Mouse (Mus musculus) heart, postnatal 0 days (tissue): ENCODE measurements around the gene Zfp410. TPM values are rescaled to one million over a fixed set of nuclear protein-coding genes. Genes with fewer than 3 reads are reported as not detected.

Experiments used
- ATAC-seq: fragments of 200-750 bp; cut with Nextera tagmentation; 2 replicates; pipeline ENCODE4 v1.8.0; 2017; ENCODE audit warnings: low read depth, moderate number of reproducible peaks, moderate library complexity; ENCODE audit not compliant: insufficient read depth
- DNase-seq: peaks from one replicate; pipeline ENCODE4 v3.0.0-alpha.2; 2016; ENCODE audit warnings: low spot score
- H3K27ac ChIP-seq: fragments of 300-500 bp; sonication (generic); 2 replicates; pipeline ENCODE4 v1.5.1; 2014; ENCODE audit warnings: low read depth, mild to moderate bottlenecking
- H3K27me3 ChIP-seq: fragments of 300-500 bp; sonication (generic); 2 replicates; pipeline ENCODE4 v1.6.1; 2014; ENCODE audit warnings: low read length, mixed read lengths; ENCODE audit not compliant: control insufficient read depth, insufficient read depth
- H3K36me3 ChIP-seq: fragments of 300-500 bp; sonication (generic); replicated peaks from 2 replicates; pipeline ENCODE4 v1.6.1; 2014; ENCODE audit warnings: low read length, mixed read lengths; ENCODE audit not compliant: control insufficient read depth, insufficient read depth
- H3K4me1 ChIP-seq: fragments of 300-500 bp; sonication (generic); 2 replicates; pipeline ENCODE4 v1.6.1; 2014; ENCODE audit warnings: antibody characterized with exemption; ENCODE audit not compliant: control insufficient read depth, insufficient read depth
- H3K4me2 ChIP-seq: fragments of 300-500 bp; sonication (generic); 2 replicates; pipeline ENCODE4 v1.6.1; 2014; ENCODE audit warnings: low read depth, mild to moderate bottlenecking, low read length, moderate library complexity
- H3K4me3 ChIP-seq: fragments of 300-500 bp; sonication (generic); 2 replicates; pipeline ENCODE4 v1.5.1; 2014; ENCODE audit warnings: low read depth, low read length
- H3K9ac ChIP-seq: fragments of 300-500 bp; sonication (generic); replicated peaks from 2 replicates; pipeline ENCODE4 v1.6.1; 2014; ENCODE audit warnings: low read depth, low read length, mixed read lengths
- H3K9me3 ChIP-seq: fragments of 300-500 bp; sonication (generic); replicated peaks from 2 replicates; pipeline ENCODE4 v1.6.1; 2016; ENCODE audit warnings: low read length; ENCODE audit not compliant: control insufficient read depth
- CTCF ChIP-seq: IDR thresholded peaks from 2 replicates; pipeline ENCODE4 v1.5.1; 2016; ENCODE audit warnings: antibody characterized with exemption, control low read depth, low read depth
- EP300 ChIP-seq: IDR thresholded peaks from 2 replicates; pipeline ENCODE4 v1.6.1; 2016; ENCODE audit warnings: antibody characterized with exemption, low read depth
- WGBS: fragments of 180-500 bp; shearing (Covaris S2); extraction: QIAGEN DNeasy Blood & Tissue Kit; methylation state at CpG from one replicate; pipeline ENCODE4 v1.1.7; 2014; 5-methylcytosine and 5-hydroxymethylcytosine counted together
- polyA plus RNA-seq: library from polyadenylated mRNA; unstranded; fragments of >200 nt; fragmentation: Nextera tagmentation; extraction: Ambion mirVana; gene quantifications from 2 replicates; pipeline ENCODE4 v1.2.1, GENCODE M21; 2015
- total RNA-seq: library from RNA; depleted of rRNA; stranded (reverse); fragments of >200 nt; gene quantifications from 2 replicates; pipeline ENCODE4 v1.2.3, GENCODE M21; 2014; ENCODE audit warnings: low replicate concordance

Gene Zfp410
- total and polyA plus RNA-seq, 2 experiments from 2014 or later: 36.3 to 37.7 TPM

- no peak for ATAC-seq
- Histone ChIP-seq H3K36me3 (peaks cover 89% of the 10 kb centered on the region), H3K9ac (no peak overlapping the region), H3K27ac (no peak overlapping the region), H3K4me1 (no peaks in the 10 kb centered on the region), H3K9me3 (no peaks in the 10 kb centered on the region), H3K4me3 (no peak overlapping the region), H3K27me3 (no peaks in the 10 kb centered on the region), H3K4me2 (no peak overlapping the region)
- TF ChIP-seq CTCF: no peak
- no peak for DNase-seq
- 59% methylated on average over 5 of the region's 5 CpGs for WGBS
Observed at GRCm38 (mm10) chr12:84371647-84372046, 55.0 kb downstream of the Zfp410 start.

- ATAC-seq: peak; percentile 72
- no peak for DNase-seq
- Histone ChIP-seq H3K27ac (peak overlapping the region; percentile 73), H3K27me3 (no peaks in the 10 kb centered on the region), H3K4me3 (no peak overlapping the region), H3K36me3 (peaks cover 92% of the 10 kb centered on the region), H3K4me1 (no peaks in the 10 kb centered on the region), H3K9me3 (no peaks in the 10 kb centered on the region), H3K4me2 (no peak overlapping the region), H3K9ac (no peak overlapping the region; the same call in 1 of the 2 replicates)
- no peak for TF ChIP-seq CTCF
- TF ChIP-seq EP300: no peak
- 31% methylated on average over 6 of the region's 6 CpGs for WGBS
Observed at GRCm38 (mm10) chr12:84373831-84374481, 57.3 kb downstream of the Zfp410 start.

DNA sequence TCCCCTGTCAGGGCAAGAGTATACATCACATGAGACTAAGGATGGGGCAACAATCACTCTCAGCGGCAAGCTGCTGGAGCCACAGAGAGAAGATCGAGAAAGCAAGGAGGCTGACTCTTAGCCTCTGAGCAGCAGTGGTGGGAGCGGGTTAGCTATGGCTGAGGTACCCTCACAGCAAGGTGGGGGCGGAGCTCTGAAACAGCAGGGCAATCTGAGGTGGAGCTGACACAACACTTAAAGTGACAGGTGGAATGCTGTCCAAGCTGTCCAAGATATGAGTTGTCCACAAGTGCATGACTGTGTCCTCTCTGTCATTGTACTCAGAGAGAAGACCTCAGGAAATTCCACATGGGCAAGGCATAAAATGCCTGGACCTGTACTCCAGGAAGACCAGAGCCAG is 65.7 kb downstream of the Zfp410 start:
- Histone ChIP-seq H3K36me3 (peaks cover 33% of the 10 kb centered on the region), H3K4me1 (peaks cover 26% of the 10 kb centered on the region), H3K27me3 (no peaks in the 10 kb centered on the region), H3K9me3 (no peaks in the 10 kb centered on the region), H3K4me3 (peak overlapping the region; percentile 40), H3K4me2 (peak overlapping the region; percentile 47), H3K27ac (peak overlapping the region; percentile 90), H3K9ac (peak overlapping the region; percentile 41)
- 38% methylated on average over 4 of the region's 4 CpGs for WGBS
- ATAC-seq: peak; percentile 87
- TF ChIP-seq EP300 (peak; percentile 79), CTCF (0 out of 2 replicates have a peak, but pooled peaks have one; percentile 4)
- DNase-seq: peak; percentile 84

GRCm38 (mm10) chr12:84384644-84385081 is 68.0 kb downstream of the Zfp410 start:
- Histone ChIP-seq H3K4me2 (no peak overlapping the region), H3K4me1 (peaks cover 31% of the 10 kb centered on the region), H3K9ac (0 out of 2 replicates have a peak overlapping the region, but pooled peaks have one; percentile 30), H3K27me3 (no peaks in the 10 kb centered on the region), H3K4me3 (no peak overlapping the region), H3K36me3 (peaks cover 29% of the 10 kb centered on the region; the same call in 1 of the 2 replicates), H3K27ac (peak overlapping the region; percentile 95), H3K9me3 (no peaks in the 10 kb centered on the region)
- no peak for TF ChIP-seq CTCF
- 0 out of 2 replicates have a peak, but pooled peaks have one; percentile 67 for TF ChIP-seq EP300
- DNase-seq (peak; percentile 84), ATAC-seq (peak; percentile 79)
- WGBS: 26% methylated on average over 5 of the region's 5 CpGs

DNA sequence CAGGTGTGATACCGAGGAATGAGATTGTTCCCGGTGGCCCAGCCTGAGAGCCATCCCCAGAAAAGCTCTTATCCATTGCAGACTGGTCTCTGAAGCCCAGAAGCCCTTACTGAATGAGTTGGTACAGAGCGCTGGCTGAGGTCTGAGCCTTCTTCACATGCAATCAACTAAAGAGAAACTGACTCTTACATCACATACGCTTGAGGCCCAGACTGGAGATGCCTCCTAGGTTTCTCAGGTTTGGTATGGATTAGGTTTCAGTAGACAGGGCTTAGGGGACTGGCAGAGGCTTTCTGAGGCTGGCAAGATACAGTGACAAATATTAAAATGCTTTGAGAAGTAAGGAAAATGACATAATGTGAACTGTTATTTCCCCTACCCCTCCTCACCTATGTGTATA is 68.8 kb downstream of the Zfp410 start:
- 79% methylated on average over 4 of the region's 4 CpGs for WGBS
- H3K36me3 ChIP-seq: peaks cover 29% of the 10 kb centered on the region; the same call in 1 of the 2 replicates
- DNase-seq (no peak), ATAC-seq (no peak)
- no peaks in the 10 kb centered on the region for H3K9me3 ChIP-seq
- no peak overlapping the region for H3K4me2 ChIP-seq
- H3K4me1 ChIP-seq: peaks cover 31% of the 10 kb centered on the region
- H3K27ac ChIP-seq: peak overlapping the region; percentile 95
- no peak overlapping the region for H3K4me3 ChIP-seq
- H3K9ac ChIP-seq: 0 out of 2 replicates have a peak overlapping the region, but pooled peaks have one; percentile 30
- no peak for TF ChIP-seq EP300
- TF ChIP-seq CTCF: no peak
- no peaks in the 10 kb centered on the region for H3K27me3 ChIP-seq

DNA sequence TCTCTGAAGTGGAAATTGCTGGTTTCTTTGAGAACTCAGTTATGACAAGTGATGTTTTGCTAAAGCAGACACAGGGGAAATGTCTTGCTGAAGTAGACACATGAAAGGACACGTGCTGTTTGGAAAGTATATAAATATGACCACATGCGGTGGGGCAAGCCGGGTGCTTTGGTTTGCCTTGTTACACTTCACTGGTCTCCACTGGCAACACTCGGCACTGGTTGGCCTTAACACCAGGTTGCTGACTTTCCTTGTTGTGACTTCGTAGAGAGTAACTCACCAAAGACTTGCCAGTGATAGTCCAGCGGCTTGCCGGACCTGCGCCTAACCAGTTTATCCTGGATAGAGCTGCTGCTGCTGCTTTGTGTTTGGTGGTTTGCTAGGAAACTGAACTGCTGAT is 71.4 kb downstream of the Zfp410 start:
- Histone ChIP-seq H3K9ac (no peak overlapping the region), H3K4me2 (no peak overlapping the region), H3K27ac (peak overlapping the region; percentile 9; the same call in 1 of the 2 replicates), H3K9me3 (no peaks in the 10 kb centered on the region), H3K27me3 (no peaks in the 10 kb centered on the region), H3K4me3 (no peak overlapping the region), H3K36me3 (peaks cover 21% of the 10 kb centered on the region; the same call in 1 of the 2 replicates), H3K4me1 (peaks cover 34% of the 10 kb centered on the region)
- DNase-seq (no peak), ATAC-seq (no peak)
- TF ChIP-seq EP300: no peak
- TF ChIP-seq CTCF: no peak
- 83% methylated on average over 8 of the region's 8 CpGs for WGBS
